Comparison of ENCODE assay signal across 8 mouse cellular contexts in genomic region chr10:111009113-111009640, GRCm38 (mm10). TPM values are rescaled to one million over a fixed set of nuclear protein-coding genes. Genes with fewer than 3 reads are reported as not detected.
A peak's percentile ranks its signal among the peaks of the same experiment; 100 is the strongest.
DNase-seq lines count a peak whose midpoint lies in the region; ATAC-seq and TF ChIP-seq lines count a peak whose summit lies in the region.

No protein-coding gene starts in this region.

- TF ChIP-seq POLR2A in cerebellum, adult 2 months (IDR thresholded peaks at IDR 0.05; ENCODE audit: borderline replicate concordance, insufficient read depth, low read length): no peak
- TF ChIP-seq POLR2A in spleen, adult 2 months (IDR thresholded peaks at IDR 0.05; ENCODE audit: low read depth, low read length): no peak

- ATAC-seq in limb, embryonic 13.5 days (ENCODE audit: low FRiP score, low read depth): no peak
- ATAC-seq in stomach, postnatal 0 days (ENCODE audit: low FRiP score, low TSS enrichment): no peak

- peak overlapping the region; percentile 92 for H3K4me3 ChIP-seq in cerebellum, adult 2 months (replicated peaks; ENCODE audit: insufficient read depth, low read depth, low read length)
- H3K4me3 ChIP-seq in spleen, adult 2 months (ENCODE audit: extremely low read depth, insufficient read depth, insufficient read length): peak overlapping the region; percentile 100
- H3K4me3 ChIP-seq in limb, embryonic 13.5 days: peak overlapping the region; percentile 82
- peak overlapping the region; percentile 96 for H3K4me3 ChIP-seq in stomach, postnatal 0 days (ENCODE audit: low read depth, low read length)

- WGBS in cerebellum, adult 2 months: under 1% methylated on average over 28 of the region's 28 CpGs
- 2% methylated on average over 28 of the region's 28 CpGs for WGBS in spleen, adult 2 months
- 0% methylated on average over 28 of the region's 28 CpGs for WGBS in limb, embryonic 13.5 days
- WGBS in stomach, postnatal 0 days: 1% methylated on average over 28 of the region's 28 CpGs

- TF ChIP-seq CTCF in cerebellum, adult 2 months (IDR thresholded peaks at IDR 0.05; ENCODE audit: borderline replicate concordance, insufficient read depth, low read depth, low read length): no peak
- no peak for TF ChIP-seq CTCF in spleen, adult 2 months (IDR thresholded peaks at IDR 0.05; ENCODE audit: extremely low read depth, insufficient read depth, insufficient read length, insufficient replicate concordance)
- no peak for TF ChIP-seq CTCF in stomach, postnatal 0 days (IDR thresholded peaks at IDR 0.05; ENCODE audit: low read depth)

- TF ChIP-seq EP300 in stomach, postnatal 0 days (optimal IDR thresholded peaks at IDR 0.05): no peak

- H3K36me3 ChIP-seq in spleen, adult 2 months (ENCODE audit: control insufficient read depth, insufficient read depth, low read length): no peaks in the 10 kb centered on the region
- H3K36me3 ChIP-seq in limb, embryonic 13.5 days: no peaks in the 10 kb centered on the region
- no peaks in the 10 kb centered on the region for H3K36me3 ChIP-seq in stomach, postnatal 0 days (ENCODE audit: control insufficient read depth, insufficient read depth, low read length)

- peak overlapping the region; percentile 98 for H3K9ac ChIP-seq in limb, embryonic 13.5 days
- peak overlapping the region; percentile 97 for H3K9ac ChIP-seq in stomach, postnatal 0 days (ENCODE audit: low read length)

- peaks cover 8% of the 10 kb centered on the region; the same call in 1 of the 2 replicates for H3K4me1 ChIP-seq in cerebellum, adult 2 months (ENCODE audit: control insufficient read depth, insufficient read depth, low read length)
- H3K4me1 ChIP-seq in spleen, adult 2 months (ENCODE audit: control insufficient read depth, insufficient read depth, insufficient read length): peaks cover 4% of the 10 kb centered on the region
- H3K4me1 ChIP-seq in limb, embryonic 13.5 days: peaks cover 15% of the 10 kb centered on the region
- no peaks in the 10 kb centered on the region for H3K4me1 ChIP-seq in stomach, postnatal 0 days (replicated peaks; ENCODE audit: control insufficient read depth, insufficient read depth)

- no peak for DNase-seq in cerebellum, adult 2 months
- DNase-seq in cerebellum, adult 11 months: no peak
- DNase-seq in spleen, adult 2 months (ENCODE audit: low read depth in 1 of 2, low spot score in 2 of 2): no peak
- DNase-seq in spleen, adult 18-20 months: no peak
- DNase-seq in stomach, postnatal 0 days (ENCODE audit: low spot score): no peak
- no peak for DNase-seq in right cerebral cortex, adult 18-20 months
- DNase-seq in gastrocnemius, postnatal 10 days: no peak

- peak overlapping the region; percentile 86 for H3K4me2 ChIP-seq in limb, embryonic 13.5 days (replicated peaks)
- peak overlapping the region; percentile 69 for H3K4me2 ChIP-seq in stomach, postnatal 0 days (replicated peaks; ENCODE audit: low read depth)

- no peaks in the 10 kb centered on the region for H3K27me3 ChIP-seq in cerebellum, adult 2 months (ENCODE audit: control insufficient read depth, insufficient read depth, low read length)
- peaks cover 1% of the 10 kb centered on the region; the same call in 1 of the 2 replicates for H3K27me3 ChIP-seq in spleen, adult 2 months (ENCODE audit: control insufficient read depth, insufficient read depth, low read length)
- H3K27me3 ChIP-seq in limb, embryonic 13.5 days: no peaks in the 10 kb centered on the region
- no peaks in the 10 kb centered on the region for H3K27me3 ChIP-seq in stomach, postnatal 0 days (ENCODE audit: control insufficient read depth, insufficient read depth, low read length)

- H3K27ac ChIP-seq in cerebellum, adult 2 months (ENCODE audit: insufficient read depth, low read length): peak overlapping the region; percentile 100
- peak overlapping the region; percentile 100 for H3K27ac ChIP-seq in spleen, adult 2 months (ENCODE audit: insufficient read depth, low read length)
- H3K27ac ChIP-seq in limb, embryonic 13.5 days: peak overlapping the region; percentile 99
- peak overlapping the region; percentile 96 for H3K27ac ChIP-seq in stomach, postnatal 0 days (replicated peaks)

- no peaks in the 10 kb centered on the region for H3K9me3 ChIP-seq in limb, embryonic 13.5 days
- H3K9me3 ChIP-seq in stomach, postnatal 0 days (ENCODE audit: control insufficient read depth, low read length): no peaks in the 10 kb centered on the region

RNA-seq across cellular contexts. Expression of gene Zdhhc17, which starts 0.8 kb away (rescaled TPM):
- polyA plus RNA-seq in cerebellum, adult 2 months (2012; rRNA removed): 112 and 131 TPM in 2 replicates
- polyA plus RNA-seq in spleen, adult 2 months (2012; rRNA removed): 16.9 and 18.0 TPM in 2 replicates
- 32.9 and 33.5 TPM in 2 replicates for polyA plus RNA-seq in limb, embryonic 13.5 days (2015; fragmentation: Nextera tagmentation; extraction: Ambion mirVana)
- polyA plus RNA-seq in stomach, postnatal 0 days (2015; fragmentation: Nextera tagmentation; extraction: Ambion mirVana): 6.1 and 6.4 TPM in 2 replicates
- total RNA-seq in gastrocnemius, postnatal 10 days (2021): 10 to 100 TPM; 22.4 to 29.1 TPM
